Mouse (Mus musculus): ENCODE measurements around the gene Ciao2a. TPM values are rescaled to one million over a fixed set of nuclear protein-coding genes. Genes with fewer than 3 reads are reported as not detected.

Ciao2a gene
- polyA plus RNA-seq (2012; ENCODE audit: low replicate concordance), result 5.0 and 12.5 TPM in 2 replicates

GRCm38 (mm10) chr9:66126456-66127192, at the start of gene Ciao2a, which contains the start of gene Snx1:
TSS of gene Ciao2a (plus strand) at chr9:66126611.
TSS of gene Snx1 (minus strand) at chr9:66126587.

DNA sequence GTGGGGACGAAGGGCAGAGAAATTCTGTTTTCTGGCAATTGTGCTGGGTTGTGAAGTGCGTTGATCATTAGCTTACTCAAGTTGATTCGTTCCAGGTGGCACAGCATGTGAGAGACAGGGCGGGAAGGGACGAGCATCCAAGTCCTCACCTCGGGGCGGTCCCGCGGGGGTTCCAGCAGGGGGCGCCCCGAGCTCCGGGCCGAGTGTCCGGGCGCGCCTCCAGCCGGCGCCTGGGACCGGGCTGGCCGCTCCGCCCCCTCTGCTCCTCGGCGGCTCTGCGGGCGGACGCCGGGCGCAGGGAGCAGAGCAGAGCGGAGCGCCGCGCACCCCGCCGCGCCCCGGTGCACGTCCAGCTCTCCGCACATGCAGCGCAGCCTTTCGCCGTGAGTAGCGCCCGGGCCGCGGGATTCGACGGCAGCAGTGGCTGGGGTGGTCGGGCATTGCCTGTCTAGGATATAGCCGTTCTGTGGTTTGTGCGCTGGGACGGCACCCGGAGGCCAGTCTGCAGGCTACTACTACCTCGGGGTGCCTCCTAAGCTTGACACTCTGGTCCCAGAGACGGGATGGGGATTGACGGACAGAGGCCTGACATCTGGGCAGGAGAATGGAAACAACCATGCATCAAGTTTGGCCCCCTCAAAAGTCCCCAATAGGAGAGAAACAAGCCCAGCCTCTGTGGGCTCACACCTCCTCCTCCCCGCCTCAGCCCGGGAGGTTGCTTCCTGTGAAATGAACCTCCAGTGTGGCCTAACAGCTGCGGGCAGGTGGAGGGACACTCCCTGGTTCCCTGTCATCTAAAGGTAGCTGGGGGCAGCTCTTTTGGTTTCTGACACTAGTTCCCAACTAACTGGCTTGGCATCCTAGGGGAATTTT, 31.8 kb downstream of the Ciao2a start, which contains the start of gene Dapk2:
Gene Dapk2 (plus strand): TSS at position 266 of the 873 bp plus-strand sequence.

Other genes with a start within 250 kb of the Ciao2a start
- 3.2 and 4.5 TPM in 2 replicates for gene Pclaf, start 236.4 kb upstream of the Ciao2a start, polyA plus RNA-seq (2012; ENCODE audit: low replicate concordance)
- 0.44 and 1.0 TPM in 2 replicates for gene Trip4, start 217.8 kb upstream of the Ciao2a start, polyA plus RNA-seq (2012; ENCODE audit: low replicate concordance)
- gene Csnk1g1, start 217.7 kb upstream of the Ciao2a start, polyA plus RNA-seq (2012; ENCODE audit: low replicate concordance), result 11.8 and 18.3 TPM in 2 replicates
- gene Ppib, start 66.4 kb upstream of the Ciao2a start, polyA plus RNA-seq (2012; ENCODE audit: low replicate concordance), result 30.6 and 132 TPM in 2 replicates
- gene Snx22, start 56.9 kb upstream of the Ciao2a start, polyA plus RNA-seq (2012; ENCODE audit: low replicate concordance), result 4.8 and 14.1 TPM in 2 replicates
- 162 and 317 TPM in 2 replicates for gene Snx1, start within 50 bp of the Ciao2a start, polyA plus RNA-seq (2012; ENCODE audit: low replicate concordance)
- gene Dapk2, start 31.6 kb downstream of the Ciao2a start, polyA plus RNA-seq (2012; ENCODE audit: low replicate concordance), result 10.7 and 14.9 TPM in 2 replicates
- gene Herc1, start 223.8 kb downstream of the Ciao2a start, polyA plus RNA-seq (2012; ENCODE audit: low replicate concordance), result 4.1 and 20.8 TPM in 2 replicates